ENCODE assay signal across 14 mouse cellular contexts in the genomic region with DNA sequence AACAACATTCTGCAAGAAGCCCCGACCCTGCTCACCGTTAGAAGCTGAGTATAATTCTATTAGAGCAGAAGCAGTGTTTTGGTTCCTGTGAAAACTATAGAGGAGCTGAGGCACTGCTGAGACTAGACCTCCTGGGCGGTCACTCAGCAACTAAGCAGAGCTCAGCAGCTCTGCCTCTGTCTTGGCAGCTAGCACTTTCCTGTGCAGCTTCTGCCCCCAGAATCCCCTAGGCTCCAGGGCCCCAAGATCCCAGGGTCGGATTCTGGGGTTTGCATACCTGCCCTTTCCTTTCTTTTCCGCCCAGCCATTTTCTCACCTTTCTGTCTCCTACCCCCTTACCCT. TPM values are rescaled to one million over a fixed set of nuclear protein-coding genes. Genes with fewer than 3 reads are reported as not detected.
DNase-seq lines count a peak whose midpoint lies in the region; ATAC-seq and TF ChIP-seq lines count a peak whose summit lies in the region.
"Had no signal": no experiment of that assay in that cellular context is flagged by ENCODE, and none has a peak within 500 bp of the region (broad histone marks: within the 10 kb centered on the region; RNA-seq: fewer than 3 reads in every experiment).

No protein-coding gene starts in this region.

- DNase-seq in heart, adult 18-20 months: no peak
- DNase-seq in embryonic facial prominence, embryonic 11.5 days (ENCODE audit: low spot score): peak; percentile 50
- no peak for DNase-seq in liver, embryonic 14.5 days (ENCODE audit: low read depth in 3 of 3, low spot score in 3 of 3)
- no peak for DNase-seq in layer of hippocampus, adult 11-12 months (ENCODE audit: low spot score)
- DNase-seq in urinary bladder, postnatal 25 days (ENCODE audit: low spot score): no peak
- DNase-seq: adrenal gland, postnatal 25 days; thymus, postnatal 14 days had no signal

- 2% methylated on average over 5 of the region's 5 CpGs for WGBS in heart, embryonic 13.5 days
- 5% methylated on average over 5 of the region's 5 CpGs for WGBS in embryonic facial prominence, embryonic 11.5 days
- 10% methylated on average over 5 of the region's 5 CpGs for WGBS in liver, embryonic 14.5 days (ENCODE audit: insufficient replicate concordance)
- WGBS in kidney, embryonic 16.5 days: 9% methylated on average over 5 of the region's 5 CpGs

- H3K4me2 ChIP-seq in heart, embryonic 13.5 days: peak overlapping the region; percentile 78
- peak overlapping the region; percentile 57 for H3K4me2 ChIP-seq in embryonic facial prominence, embryonic 11.5 days (ENCODE audit: low read depth, low read length)
- H3K4me2 ChIP-seq in liver, embryonic 14.5 days (ENCODE audit: low read depth): peak overlapping the region; percentile 66
- H3K4me2 ChIP-seq in kidney, embryonic 16.5 days (replicated peaks; ENCODE audit: low read depth, low read length): no peak overlapping the region

- peak overlapping the region; percentile 46; the same call in 1 of the 2 replicates for H3K27ac ChIP-seq in heart, embryonic 13.5 days (replicated peaks)
- no peak overlapping the region for H3K27ac ChIP-seq in ES-Bruce4 (ENCODE audit: insufficient read depth, low read length)
- H3K27ac ChIP-seq in embryonic facial prominence, embryonic 11.5 days (replicated peaks; ENCODE audit: low read depth, low read length): no peak overlapping the region
- H3K27ac ChIP-seq in liver, embryonic 14.5 days: no peak overlapping the region
- H3K27ac ChIP-seq in kidney, embryonic 16.5 days (ENCODE audit: low read length): no peak overlapping the region
- H3K27ac ChIP-seq: kidney, embryonic 15.5 days; limb, embryonic 15.5 days had no signal

- no peak for TF ChIP-seq CTCF in ES-Bruce4 (IDR thresholded peaks at IDR 0.05; ENCODE audit: low read depth, low read length)
- TF ChIP-seq CTCF in liver, embryonic 14.5 days (IDR thresholded peaks at IDR 0.05; ENCODE audit: low read depth): no peak

- no peaks in the 10 kb centered on the region for H3K9me3 ChIP-seq in heart, embryonic 13.5 days
- no peaks in the 10 kb centered on the region for H3K9me3 ChIP-seq in ES-Bruce4 (replicated peaks; ENCODE audit: control insufficient read depth, insufficient read depth, low read length, poor library complexity, severe bottlenecking)
- no peaks in the 10 kb centered on the region for H3K9me3 ChIP-seq in embryonic facial prominence, embryonic 11.5 days (replicated peaks; ENCODE audit: control insufficient read depth, low read length)
- H3K9me3 ChIP-seq in liver, embryonic 14.5 days (ENCODE audit: control insufficient read depth, low read length): no peaks in the 10 kb centered on the region
- no peaks in the 10 kb centered on the region for H3K9me3 ChIP-seq in kidney, embryonic 16.5 days (ENCODE audit: low read length)
- H3K9me3 ChIP-seq: kidney, embryonic 15.5 days; limb, embryonic 15.5 days had no signal

- peak overlapping the region; percentile 61 for H3K4me3 ChIP-seq in heart, embryonic 13.5 days
- H3K4me3 ChIP-seq in ES-Bruce4 (ENCODE audit: low read depth, low read length): no peak overlapping the region
- H3K4me3 ChIP-seq in embryonic facial prominence, embryonic 11.5 days (ENCODE audit: low read depth, low read length): no peak overlapping the region
- H3K4me3 ChIP-seq in liver, embryonic 14.5 days (ENCODE audit: insufficient read depth in 1 of 2, low read depth in 2 of 2, low read length in 2 of 2): peak overlapping the region in 1 of 2 experiments; percentile 56; a peak in 2 of 4 replicates
- no peak overlapping the region for H3K4me3 ChIP-seq in kidney, embryonic 16.5 days (ENCODE audit: low read length)

- 0 out of 2 replicates have a peak, but pooled peaks have one; percentile 40 for TF ChIP-seq EP300 in ES-Bruce4 (IDR thresholded peaks at IDR 0.05; ENCODE audit: insufficient read depth, low read depth, low read length)
- no peak for TF ChIP-seq EP300 in liver, embryonic 14.5 days (IDR thresholded peaks at IDR 0.05; ENCODE audit: low read depth)

- H3K36me3 ChIP-seq in heart, embryonic 13.5 days: no peaks in the 10 kb centered on the region
- no peaks in the 10 kb centered on the region for H3K36me3 ChIP-seq in ES-Bruce4 (ENCODE audit: control insufficient read depth, insufficient read depth, low read length, poor library complexity, severe bottlenecking)
- H3K36me3 ChIP-seq in embryonic facial prominence, embryonic 11.5 days (replicated peaks; ENCODE audit: control insufficient read depth, insufficient read depth, low read depth, low read length): no peaks in the 10 kb centered on the region
- H3K36me3 ChIP-seq in liver, embryonic 14.5 days (replicated peaks; ENCODE audit: control insufficient read depth, insufficient read depth, low read depth): no peaks in the 10 kb centered on the region
- H3K36me3 ChIP-seq in kidney, embryonic 16.5 days (ENCODE audit: insufficient read depth, low read length): no peaks in the 10 kb centered on the region
- H3K36me3 ChIP-seq: kidney, embryonic 15.5 days; limb, embryonic 15.5 days had no signal

- ATAC-seq in heart, embryonic 13.5 days (ENCODE audit: extremely low read depth, insufficient number of reproducible peaks, low FRiP score, low TSS enrichment): no peak
- no peak for ATAC-seq in embryonic facial prominence, embryonic 11.5 days (replicated peaks; ENCODE audit: insufficient number of reproducible peaks, low FRiP score, low TSS enrichment, low read depth)
- ATAC-seq in liver, embryonic 14.5 days (ENCODE audit: insufficient read depth): no peak
- no peak for ATAC-seq in kidney, embryonic 16.5 days (ENCODE audit: low FRiP score, low TSS enrichment)

- H3K27me3 ChIP-seq in heart, embryonic 13.5 days (replicated peaks): no peaks in the 10 kb centered on the region; the same call in 1 of the 2 replicates
- no peaks in the 10 kb centered on the region for H3K27me3 ChIP-seq in ES-Bruce4 (ENCODE audit: control insufficient read depth, insufficient read depth, low read length, poor library complexity, severe bottlenecking)
- no peaks in the 10 kb centered on the region for H3K27me3 ChIP-seq in embryonic facial prominence, embryonic 11.5 days (ENCODE audit: control insufficient read depth, insufficient read depth, low read length)
- H3K27me3 ChIP-seq in liver, embryonic 14.5 days (ENCODE audit: control insufficient read depth, insufficient read depth, low read length): no peaks in the 10 kb centered on the region
- H3K27me3 ChIP-seq in kidney, embryonic 16.5 days (ENCODE audit: insufficient read depth, low read length): peaks cover 38% of the 10 kb centered on the region

- peak overlapping the region; percentile 61 for H3K9ac ChIP-seq in heart, embryonic 13.5 days
- H3K9ac ChIP-seq in ES-Bruce4 (ENCODE audit: low read depth, poor library complexity, severe bottlenecking): peak overlapping the region; percentile 70; the same call in 1 of the 2 replicates
- H3K9ac ChIP-seq in embryonic facial prominence, embryonic 11.5 days (replicated peaks; ENCODE audit: low read length): no peak overlapping the region; the same call in 1 of the 2 replicates
- peak overlapping the region; percentile 32; the same call in 1 of the 2 replicates for H3K9ac ChIP-seq in liver, embryonic 14.5 days (replicated peaks)
- no peak overlapping the region for H3K9ac ChIP-seq in kidney, embryonic 16.5 days (replicated peaks; ENCODE audit: low read length)
- H3K9ac ChIP-seq: kidney, embryonic 15.5 days; limb, embryonic 15.5 days had no signal

- TF ChIP-seq POLR2A in ES-Bruce4 (IDR thresholded peaks at IDR 0.05; ENCODE audit: insufficient read depth, low read length): no peak

- H3K4me1 ChIP-seq in heart, embryonic 13.5 days: peaks cover 17% of the 10 kb centered on the region
- H3K4me1 ChIP-seq in ES-Bruce4 (ENCODE audit: control insufficient read depth, insufficient read depth, low read length): no peaks in the 10 kb centered on the region
- no peaks in the 10 kb centered on the region for H3K4me1 ChIP-seq in embryonic facial prominence, embryonic 11.5 days (ENCODE audit: control insufficient read depth, insufficient read depth, low read length)
- H3K4me1 ChIP-seq in liver, embryonic 14.5 days (replicated peaks; ENCODE audit: control insufficient read depth in 2 of 2, insufficient read depth in 2 of 2, low read length in 1 of 2): peaks cover 3 to 6% of the 10 kb centered on the region in 2 experiments; a peak in 2 of 4 replicates
- H3K4me1 ChIP-seq in kidney, embryonic 16.5 days (ENCODE audit: insufficient read depth, low read length): peaks cover 5% of the 10 kb centered on the region; the same call in 1 of the 2 replicates

RNA-seq across cellular contexts. Expression of a gene that starts 13.1 kb away (rescaled TPM):
- polyA plus RNA-seq in heart, embryonic 13.5 days (2015; fragmentation: Nextera tagmentation; extraction: Ambion mirVana): 2.9 and 3.5 TPM in 2 replicates
- under 1 TPM; 0.05 to 0.08 TPM for total RNA-seq in heart, adult 18-20 months (2021)
- 24.1 and 26.8 TPM in 2 replicates for polyA plus RNA-seq in ES-Bruce4 (2011; ENCODE audit: insufficient read depth, insufficient read length, low read depth, missing spikeins)
- polyA plus RNA-seq in embryonic facial prominence, embryonic 11.5 days (2014; fragmentation: Nextera tagmentation; extraction: Ambion mirVana): 13.6 and 14.7 TPM in 2 replicates
- polyA plus RNA-seq in liver, embryonic 14.5 days (2012; rRNA removed): 4.3 and 5.9 TPM in 2 replicates
- polyA plus RNA-seq in liver, embryonic 14.5 days (2014; fragmentation: Nextera tagmentation; extraction: Ambion mirVana): 8.8 and 10.1 TPM in 2 replicates
- 0.75 and 1.3 TPM in 2 replicates for polyA plus RNA-seq in kidney, embryonic 16.5 days (2015; fragmentation: Nextera tagmentation; extraction: Ambion mirVana)
- total RNA-seq: common myeloid progenitor, adult 5-6 weeks; gastrocnemius, postnatal 10 days had no signal

Comparison
In these comparisons a context has a peak if more than half of its experiments do, and no peak if none do; other contexts are left out.
1. H3K9ac ChIP-seq: peak in heart, embryonic 13.5 days (single experiment), ES-Bruce4 (single experiment) and liver, embryonic 14.5 days (single experiment); none in embryonic facial prominence, embryonic 11.5 days (single experiment) and kidney, embryonic 16.5 days (single experiment).